Mouse (Mus musculus) kidney, postnatal 10 days (tissue): ENCODE measurements at regions not wholly inside any gene's neighbourhood (a gene's known extent, or its start where the extent isn't known, plus 50 kb on each side); places are given as distances from the start of the nearest gene placed in this dataset.

Source experiments
- DNase-seq: peaks from one replicate; pipeline ENCODE4 v3.0.0; 2021; ENCODE audit warnings: mixed read lengths

DNA sequence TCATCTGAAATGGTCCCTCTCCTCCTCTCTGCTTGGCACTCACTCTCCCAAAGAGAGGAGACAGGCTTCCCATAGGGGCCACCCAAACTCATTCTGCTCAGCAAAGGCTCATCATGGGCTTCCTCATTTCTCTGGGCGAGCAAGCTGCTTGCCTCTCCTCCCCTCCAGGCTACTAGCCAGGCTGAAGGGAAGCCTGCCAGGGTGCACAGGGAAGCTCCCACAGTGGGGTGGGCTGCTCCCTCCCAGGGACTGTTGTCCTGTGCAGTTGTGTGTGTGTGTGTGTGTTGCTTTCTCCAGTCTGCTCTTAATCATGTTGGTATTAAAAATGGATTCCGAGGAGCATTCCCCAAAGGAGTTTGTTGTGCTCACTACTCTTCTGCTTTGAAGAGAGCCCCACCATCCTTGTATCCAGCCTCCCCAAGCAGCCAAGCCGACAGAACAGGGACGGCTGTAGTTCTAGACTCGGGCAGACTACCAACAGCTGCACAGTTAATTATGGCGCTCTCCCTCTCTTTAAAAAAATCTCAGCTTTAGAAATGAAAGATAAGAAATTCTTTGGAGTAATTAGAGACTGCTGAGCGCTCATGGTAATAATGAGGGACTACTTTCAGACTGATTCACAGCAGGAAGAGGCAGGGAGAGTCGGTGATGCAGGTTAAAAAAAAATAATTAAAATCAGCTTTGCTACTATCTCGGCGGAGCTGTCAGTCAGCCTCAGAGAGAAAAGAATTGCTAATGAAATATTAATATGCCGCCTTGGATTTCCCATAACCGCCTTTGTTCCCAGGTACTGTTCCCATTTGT, 417.0 kb downstream of the Cmpk2 start:
- peak; percentile 66 for DNase-seq

DNA sequence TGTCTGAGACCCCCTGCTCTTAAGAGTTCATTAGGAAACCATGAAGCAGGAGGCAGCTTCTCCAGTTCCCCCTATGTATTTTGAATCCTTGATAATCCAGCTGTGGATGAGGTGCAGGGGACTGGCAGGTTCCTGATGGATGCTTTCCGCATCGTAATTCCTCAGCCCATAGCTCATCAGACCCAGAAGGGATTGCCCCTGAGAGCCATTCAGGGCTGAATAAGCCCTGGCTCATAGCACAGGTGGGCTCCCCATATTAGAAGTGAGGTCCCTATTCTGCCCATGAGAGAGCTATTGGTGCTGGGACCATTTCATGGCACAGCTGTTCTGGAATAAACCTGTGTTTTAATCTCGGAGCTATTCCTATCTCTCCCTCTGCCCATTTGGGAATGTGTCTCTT, 416.1 kb downstream of the Cmpk2 start:
- DNase-seq: no peak

DNA sequence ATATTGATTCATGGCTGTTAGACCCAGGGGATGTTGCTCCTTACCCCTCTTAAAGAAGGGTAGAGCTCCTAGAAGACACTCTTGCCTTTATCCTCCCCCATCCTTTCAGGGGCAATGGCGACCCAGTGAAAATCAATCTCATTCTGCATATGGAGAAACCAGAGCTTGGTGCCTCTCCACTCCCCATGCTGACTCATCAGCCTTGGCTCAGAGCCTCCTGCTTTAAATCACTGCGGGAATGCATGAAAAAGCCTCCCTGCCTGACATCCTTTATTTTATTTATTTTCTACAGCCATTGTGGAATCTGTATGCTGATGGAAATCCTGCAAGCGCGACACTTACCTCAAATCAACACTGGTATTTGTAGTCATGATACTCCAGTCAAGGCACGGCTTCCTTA, 415.2 kb downstream of the Cmpk2 start:
- DNase-seq: peak; percentile 64

GRCm38 (mm10) chr12:26877691-26878121, 408.7 kb downstream of the Cmpk2 start:
- no peak for DNase-seq

GRCm38 (mm10) chr12:26877284-26877683, 408.3 kb downstream of the Cmpk2 start:
- DNase-seq: no peak

DNA sequence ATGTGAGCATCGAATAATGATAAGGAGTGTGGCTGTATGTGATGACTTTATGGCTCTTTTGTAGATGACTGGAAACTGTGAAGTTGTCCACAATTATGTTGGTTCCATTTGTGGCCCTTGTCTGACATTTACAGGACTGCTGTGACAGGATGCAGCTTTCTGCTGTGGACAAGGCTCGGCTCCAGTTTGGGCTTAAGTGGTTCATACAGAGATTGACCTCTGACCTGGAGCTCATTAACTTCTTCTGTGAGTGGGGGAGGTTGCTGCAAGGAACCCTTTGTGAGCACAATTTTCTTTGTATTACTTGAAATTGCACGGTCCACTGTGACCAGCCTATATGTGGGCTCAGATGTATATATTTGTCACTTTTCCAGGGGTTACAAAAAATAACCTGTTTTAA, 403.5 kb downstream of the Cmpk2 start:
- peak; percentile 40 for DNase-seq

GRCm38 (mm10) chr12:26867731-26868130, 398.7 kb downstream of the Cmpk2 start:
- DNase-seq: no peak

GRCm38 (mm10) chr12:26855091-26855516, 386.1 kb downstream of the Cmpk2 start:
- DNase-seq: peak; percentile 76

DNA sequence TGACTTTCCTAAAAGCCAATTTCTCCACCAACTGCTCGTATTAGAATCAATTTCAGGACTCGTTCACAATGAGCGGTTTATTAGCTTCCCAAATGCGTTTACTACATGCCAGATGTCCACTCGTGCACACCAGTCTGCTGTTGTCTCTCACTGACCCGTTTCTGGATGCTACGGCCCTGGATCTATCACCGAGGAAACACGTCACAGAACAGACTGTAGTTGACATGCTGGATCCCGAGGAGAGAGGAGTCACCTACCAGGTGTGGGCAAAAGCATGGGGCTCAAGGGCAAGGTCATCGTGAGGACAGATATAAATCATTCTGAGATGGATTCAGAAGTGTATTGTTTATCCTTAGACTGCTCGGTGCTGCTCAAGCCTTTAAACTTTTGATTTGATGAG, 375.9 kb downstream of the Cmpk2 start:
- no peak for DNase-seq

DNA sequence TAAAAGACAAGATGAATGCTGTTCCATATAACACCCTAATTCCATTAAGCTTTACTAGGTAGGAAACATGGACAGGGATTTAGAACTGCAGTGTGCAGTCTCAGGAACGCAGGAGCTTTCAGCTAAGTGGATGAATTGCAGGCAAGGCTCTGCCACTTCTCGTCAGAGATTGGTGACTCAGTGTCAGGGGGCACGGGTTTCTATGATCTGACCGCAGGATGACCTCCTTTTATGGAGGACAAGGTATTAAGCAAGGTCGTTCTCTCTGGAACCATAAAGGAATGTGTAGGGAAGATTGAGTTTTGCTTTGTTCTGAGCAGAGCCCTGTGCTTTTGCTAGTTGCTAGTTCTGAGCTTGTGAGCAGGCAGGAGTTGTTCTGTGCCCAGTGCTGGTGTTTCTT, 373.7 kb downstream of the Cmpk2 start:
- no peak for DNase-seq

GRCm38 (mm10) chr12:26821257-26821968, 352.4 kb downstream of the Cmpk2 start:
- no peak for DNase-seq

DNA sequence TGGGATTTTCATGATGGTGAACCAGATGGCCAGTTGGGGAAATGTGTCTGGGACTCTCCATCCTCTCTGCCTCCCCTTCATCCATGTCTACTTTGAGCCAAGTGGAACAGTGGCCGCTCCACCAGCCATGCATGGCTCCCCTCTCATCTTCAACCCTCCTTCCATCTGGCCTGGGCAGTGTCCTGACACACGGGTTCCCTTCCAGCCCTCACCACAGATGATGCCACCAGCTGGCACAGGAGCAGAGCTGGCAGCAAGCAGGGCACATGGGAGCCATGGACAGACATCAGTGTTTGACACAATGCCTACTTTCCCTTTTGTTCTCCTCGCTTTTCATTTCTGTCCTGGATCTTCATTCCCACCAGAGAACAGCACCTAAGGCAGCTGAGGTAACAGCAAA, 348.9 kb downstream of the Cmpk2 start:
- DNase-seq: no peak

- no peak for DNase-seq
Measured at GRCm38 (mm10) chr12:26815771-26816170, 346.8 kb downstream of the Cmpk2 start.

GRCm38 (mm10) chr12:26810565-26811177, 341.7 kb downstream of the Cmpk2 start:
- no peak for DNase-seq

DNA sequence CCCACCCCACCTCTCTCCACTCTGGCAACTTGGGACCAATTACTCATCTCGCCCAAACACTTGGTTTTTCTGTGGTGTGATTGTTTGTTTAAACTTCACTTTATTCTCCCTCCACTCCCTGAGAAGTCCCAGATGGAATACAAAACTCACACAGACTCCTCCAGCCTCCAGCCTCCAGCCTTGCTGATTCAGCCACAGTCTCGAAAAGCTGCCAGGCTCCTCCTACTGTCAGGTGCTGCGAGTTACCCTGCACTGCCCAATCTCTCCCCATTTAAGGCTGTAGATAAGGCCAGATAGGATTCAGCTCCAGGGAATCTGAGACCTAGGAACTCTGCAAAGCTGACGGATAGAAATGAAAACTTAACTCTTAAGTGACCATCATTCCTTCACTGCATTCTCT, 340.7 kb downstream of the Cmpk2 start:
- peak; percentile 21 for DNase-seq

DNA sequence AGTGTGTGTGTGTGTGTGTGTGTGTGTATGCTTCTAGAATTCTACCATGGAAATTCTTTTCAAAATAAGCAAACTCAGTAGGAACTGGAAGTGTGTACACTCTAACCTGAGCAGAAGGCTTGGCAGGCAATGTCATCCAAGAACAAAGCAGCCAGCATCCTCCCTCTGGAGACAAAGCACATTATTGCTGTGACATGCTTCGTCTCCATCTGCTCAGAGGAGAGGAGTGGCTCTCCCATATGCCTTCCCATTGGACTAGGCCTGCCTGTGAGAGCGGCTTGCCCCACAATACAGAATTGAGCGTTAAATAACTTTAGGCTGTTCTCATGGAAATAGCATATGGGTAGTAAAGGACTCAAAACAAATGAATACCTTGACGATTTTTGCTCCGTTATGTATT, 333.5 kb downstream of the Cmpk2 start:
- DNase-seq: no peak

GRCm38 (mm10) chr12:26799310-26799709, 330.3 kb downstream of the Cmpk2 start:
- DNase-seq: peak; percentile 11

DNA sequence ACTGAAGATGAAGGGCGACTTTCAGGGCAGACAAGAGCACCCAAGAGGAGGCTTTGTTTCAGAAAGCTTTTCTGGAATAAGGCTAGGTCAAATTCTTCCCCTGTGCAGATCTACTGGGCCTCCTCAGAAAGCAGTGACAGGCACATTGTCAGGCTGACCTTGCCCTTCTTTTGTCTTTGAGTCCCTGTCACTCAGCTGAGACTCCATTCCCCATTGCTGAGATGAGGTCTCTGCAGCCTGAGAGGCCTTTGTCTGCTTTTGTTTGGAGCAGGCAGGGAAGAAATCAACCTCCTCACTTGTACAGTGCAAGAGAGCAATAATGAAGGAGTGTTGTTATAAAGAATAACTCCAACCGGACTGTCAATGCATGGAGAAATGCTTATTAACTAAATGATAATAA, 327.4 kb downstream of the Cmpk2 start:
- no peak for DNase-seq

GRCm38 (mm10) chr12:26789336-26789846, 320.4 kb downstream of the Cmpk2 start:
- DNase-seq: no peak

DNA sequence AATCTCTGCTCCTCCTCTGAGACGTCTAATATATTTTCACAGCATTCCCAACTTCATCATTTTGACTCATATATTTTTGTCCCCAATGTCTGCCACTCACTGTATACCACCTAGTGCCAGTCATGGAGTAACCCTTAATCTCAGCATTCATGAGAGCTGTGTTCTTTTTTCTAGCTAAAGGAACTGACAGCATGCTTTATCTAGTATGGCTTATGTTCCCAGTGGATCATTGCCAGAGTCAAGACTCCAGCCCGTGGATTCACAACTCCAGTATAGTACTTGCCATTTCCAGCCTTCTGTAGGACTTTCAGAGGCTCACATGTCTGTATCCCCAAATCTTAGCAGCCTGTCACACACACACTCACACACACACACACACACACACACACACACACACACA, 316.5 kb downstream of the Cmpk2 start:
- DNase-seq: no peak

DNA sequence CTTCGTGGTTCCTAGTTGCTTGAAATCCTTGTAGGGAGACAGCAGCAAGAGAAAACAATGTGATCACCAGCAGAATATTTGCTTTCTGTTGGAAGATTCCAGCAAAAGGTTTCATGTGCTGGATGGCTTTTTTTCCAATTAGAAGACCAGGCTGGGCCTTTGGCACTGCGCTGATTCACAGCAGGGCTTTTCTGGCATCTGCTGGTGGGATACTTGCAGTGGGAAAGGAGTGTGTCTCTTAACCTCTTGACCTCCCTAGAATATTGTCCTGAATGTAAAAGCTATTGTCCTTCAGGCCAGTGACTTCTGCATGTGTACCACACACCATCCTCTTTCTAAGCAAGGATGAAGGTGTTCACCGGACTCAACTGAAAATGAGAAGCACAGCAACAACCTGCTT, 315.4 kb downstream of the Cmpk2 start:
- no peak for DNase-seq

DNA sequence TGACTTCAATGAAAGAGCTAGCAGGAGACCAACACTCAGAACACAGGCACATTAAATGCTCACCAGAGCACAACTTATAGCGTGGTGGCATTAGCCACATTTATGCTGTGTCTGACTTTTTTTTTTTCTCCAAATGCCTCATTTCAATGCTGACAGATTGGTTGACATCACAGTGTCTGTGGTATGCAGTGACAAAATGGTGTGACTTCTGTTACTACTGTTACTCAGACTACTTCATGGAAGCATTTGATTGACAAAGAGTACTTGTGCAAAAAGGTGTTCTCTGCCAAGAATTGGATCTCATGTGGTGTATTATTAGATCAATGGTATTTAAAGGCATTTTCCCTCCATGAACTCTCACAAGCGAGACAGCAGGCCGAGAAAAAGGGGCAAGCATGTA, 314.8 kb downstream of the Cmpk2 start:
- DNase-seq: no peak

- DNase-seq: no peak
Measured at GRCm38 (mm10) chr12:26781537-26781936, 312.5 kb downstream of the Cmpk2 start.

DNA sequence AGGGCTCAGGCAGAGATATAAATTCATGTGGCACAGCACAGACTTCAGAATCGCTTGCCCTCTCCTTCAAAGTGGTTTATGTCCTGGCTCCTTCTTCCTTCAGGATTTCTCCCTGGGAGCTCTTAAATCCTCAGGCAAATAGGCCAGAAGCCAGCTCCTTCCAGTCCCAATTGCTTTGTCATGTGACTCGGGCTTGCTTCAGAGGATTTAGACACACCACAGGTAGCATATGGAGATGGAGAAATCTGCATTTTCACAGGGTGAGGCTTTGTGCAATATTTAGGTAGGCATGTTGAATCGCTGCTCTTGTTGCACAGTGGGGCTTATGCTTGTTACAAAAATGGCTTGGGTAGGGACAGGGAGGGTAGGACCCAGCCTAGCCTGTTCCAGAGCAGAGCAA, 309.8 kb downstream of the Cmpk2 start:
- no peak for DNase-seq
